Comparison of ENCODE assay signal across 14 mouse cellular contexts in the genomic region with DNA sequence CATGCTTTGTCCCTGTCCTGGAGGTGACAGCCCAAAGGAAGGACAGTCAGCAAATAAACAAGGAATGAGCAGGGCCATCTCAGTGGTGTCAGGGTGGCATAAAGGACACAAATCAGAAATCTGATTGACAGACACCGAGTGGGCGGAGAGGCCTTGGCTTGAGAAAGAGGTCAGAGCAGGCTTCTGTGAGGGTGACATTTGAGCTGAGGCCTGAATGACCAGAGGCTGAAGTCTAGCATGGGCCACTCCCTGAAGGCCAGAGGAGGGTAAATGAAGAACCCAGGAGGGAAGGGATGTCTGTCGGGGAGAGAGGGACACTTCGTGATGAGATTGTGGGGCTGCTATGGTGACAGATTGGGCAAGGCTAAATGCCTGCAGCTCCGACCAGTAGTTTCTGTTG. TPM values are rescaled to one million over a fixed set of nuclear protein-coding genes. Genes with fewer than 3 reads are reported as not detected.
DNase-seq lines count a peak whose midpoint lies in the region; ATAC-seq and TF ChIP-seq lines count a peak whose summit lies in the region.
"Had no signal": no experiment of that assay in that cellular context is flagged by ENCODE, and none has a peak within 500 bp of the region (broad histone marks: within the 10 kb centered on the region; RNA-seq: fewer than 3 reads in every experiment).

No protein-coding gene starts in this region.

- no peak for TF ChIP-seq CTCF in heart, postnatal 0 days (IDR thresholded peaks at IDR 0.05; ENCODE audit: low read depth)

- no peak for TF ChIP-seq EP300 in heart, postnatal 0 days (IDR thresholded peaks at IDR 0.05; ENCODE audit: low read depth)

- no peak overlapping the region for H3K4me3 ChIP-seq in heart, postnatal 0 days (ENCODE audit: low read depth, low read length)
- no peak overlapping the region for H3K4me3 ChIP-seq in midbrain, embryonic 10.5 days
- H3K4me3 ChIP-seq in midbrain, embryonic 15.5 days: no peak overlapping the region
- no peak overlapping the region for H3K4me3 ChIP-seq in myocyte
- H3K4me3 ChIP-seq: forebrain, embryonic 15.5 days; hindbrain, embryonic 15.5 days; liver, embryonic 13.5 days; midbrain, embryonic 13.5 days had no signal

- H3K27ac ChIP-seq in heart, postnatal 0 days (ENCODE audit: low read depth): peak overlapping the region; percentile 81; the same call in 1 of the 2 replicates
- H3K27ac ChIP-seq in midbrain, embryonic 10.5 days (replicated peaks): peak overlapping the region; percentile 19; the same call in 1 of the 2 replicates
- no peak overlapping the region for H3K27ac ChIP-seq in midbrain, embryonic 15.5 days
- H3K27ac ChIP-seq: forebrain, embryonic 15.5 days; hindbrain, embryonic 15.5 days; liver, embryonic 13.5 days; midbrain, embryonic 13.5 days had no signal

- no peaks in the 10 kb centered on the region for H3K27me3 ChIP-seq in heart, postnatal 0 days (ENCODE audit: control insufficient read depth, insufficient read depth, low read length)
- no peaks in the 10 kb centered on the region for H3K27me3 ChIP-seq in midbrain, embryonic 10.5 days (ENCODE audit: low read depth, poor library complexity, severe bottlenecking)
- no peaks in the 10 kb centered on the region for H3K27me3 ChIP-seq in midbrain, embryonic 15.5 days (replicated peaks)
- H3K27me3 ChIP-seq in myocyte (ENCODE audit: control insufficient read depth, insufficient read depth, insufficient read length): no peaks in the 10 kb centered on the region
- H3K27me3 ChIP-seq: forebrain, embryonic 15.5 days; hindbrain, embryonic 15.5 days; midbrain, embryonic 13.5 days had no signal

- peak; percentile 69 for DNase-seq in gastrocnemius, adult 18-20 months (ENCODE audit: low spot score)
- no peak for DNase-seq in gastrocnemius, postnatal 10 days
- no peak for DNase-seq in heart, postnatal 0 days (ENCODE audit: low spot score)
- DNase-seq in heart, postnatal 25 days (ENCODE audit: low spot score): no peak
- DNase-seq in midbrain, embryonic 10.5 days (ENCODE audit: low spot score): no peak
- DNase-seq in cerebellum, postnatal 25 days: no peak
- DNase-seq: kidney, adult 18-20 months; liver, embryonic 13.5 days; spleen, adult 18-20 months had no signal

- no peak overlapping the region for H3K9ac ChIP-seq in heart, postnatal 0 days (replicated peaks; ENCODE audit: low read depth, low read length)
- no peak overlapping the region for H3K9ac ChIP-seq in midbrain, embryonic 15.5 days
- H3K9ac ChIP-seq: forebrain, embryonic 15.5 days; hindbrain, embryonic 15.5 days; liver, embryonic 13.5 days; midbrain, embryonic 13.5 days had no signal

- H3ac ChIP-seq in myocyte (ENCODE audit: control insufficient read depth, insufficient read length): no peak overlapping the region

- peaks cover 38% of the 10 kb centered on the region for H3K4me1 ChIP-seq in heart, postnatal 0 days (ENCODE audit: control insufficient read depth, insufficient read depth)
- H3K4me1 ChIP-seq in midbrain, embryonic 10.5 days: peaks cover 29% of the 10 kb centered on the region
- peaks cover 15% of the 10 kb centered on the region for H3K4me1 ChIP-seq in midbrain, embryonic 15.5 days

- H3K4me2 ChIP-seq in heart, postnatal 0 days (ENCODE audit: low read depth, low read length): no peak overlapping the region
- H3K4me2 ChIP-seq in midbrain, embryonic 15.5 days: no peak overlapping the region
- H3K4me2 ChIP-seq in myocyte (ENCODE audit: low read depth): peak overlapping the region; percentile 89
- H3K4me2 ChIP-seq: forebrain, embryonic 15.5 days; hindbrain, embryonic 15.5 days; liver, embryonic 13.5 days; midbrain, embryonic 13.5 days had no signal

- no peaks in the 10 kb centered on the region for H3K79me2 ChIP-seq in myocyte (ENCODE audit: control insufficient read depth, insufficient read depth)

- no peaks in the 10 kb centered on the region for H3K36me3 ChIP-seq in heart, postnatal 0 days (replicated peaks; ENCODE audit: control insufficient read depth, insufficient read depth, low read length)
- H3K36me3 ChIP-seq in midbrain, embryonic 10.5 days: no peaks in the 10 kb centered on the region
- no peaks in the 10 kb centered on the region for H3K36me3 ChIP-seq in midbrain, embryonic 15.5 days (replicated peaks)
- H3K36me3 ChIP-seq in myocyte (ENCODE audit: control insufficient read depth, insufficient read depth): no peaks in the 10 kb centered on the region
- H3K36me3 ChIP-seq: forebrain, embryonic 15.5 days; hindbrain, embryonic 15.5 days; liver, embryonic 13.5 days; midbrain, embryonic 13.5 days had no signal

- H3K9me3 ChIP-seq in heart, postnatal 0 days (replicated peaks; ENCODE audit: control insufficient read depth, low read length): 0 out of 2 replicates have a peak, but pooled peaks cover 1% of the 10 kb centered on the region
- H3K9me3 ChIP-seq in midbrain, embryonic 10.5 days (replicated peaks): peaks cover 3% of the 10 kb centered on the region
- no peaks in the 10 kb centered on the region for H3K9me3 ChIP-seq in midbrain, embryonic 15.5 days
- H3K9me3 ChIP-seq: forebrain, embryonic 15.5 days; hindbrain, embryonic 15.5 days; midbrain, embryonic 13.5 days had no signal

- TF ChIP-seq POLR2A in myocyte (IDR thresholded peaks at IDR 0.05; ENCODE audit: insufficient read length, low read depth): no peak

- 79% methylated on average over 5 of the region's 5 CpGs for WGBS in heart, postnatal 0 days
- 73% methylated on average over 5 of the region's 5 CpGs for WGBS in midbrain, embryonic 10.5 days
- WGBS in midbrain, embryonic 15.5 days: 78% methylated on average over 5 of the region's 5 CpGs

- intact Hi-C loops in heart, postnatal 25 days (cut with DNase I): no loop called here

- no peak for ATAC-seq in heart, postnatal 0 days (ENCODE audit: insufficient read depth, low read depth)
- ATAC-seq in midbrain, embryonic 15.5 days (replicated peaks): no peak
- ATAC-seq: forebrain, embryonic 15.5 days; midbrain, embryonic 13.5 days had no signal

TF ChIP-seq in myocyte, 11 proteins besides CTCF, POLR2A, EP300 and RAD21:
- TF ChIP-seq E2F4 (IDR thresholded peaks at IDR 0.05; ENCODE audit: insufficient read depth) (no peak), MYOG (IDR thresholded peaks at IDR 0.05; ENCODE audit: control insufficient read depth in 1 of 3, insufficient read depth in 1 of 3, insufficient read length in 2 of 3, low read depth in 2 of 3) (peak in 1 of 3 experiments; percentile 31)

RNA-seq across cellular contexts. Expression of gene Pdgfb, which starts 11.3 kb away (rescaled TPM):
- 10 to 100 TPM; 12.9 to 22.1 TPM for total RNA-seq in gastrocnemius, adult 18-20 months (2021)
- 10 to 100 TPM; 40.8 to 59.3 TPM for total RNA-seq in gastrocnemius, postnatal 10 days (2021)
- total RNA-seq in heart, postnatal 0 days (2014; rRNA removed; ENCODE audit: low replicate concordance): 32.2 and 33.7 TPM in 2 replicates
- polyA plus RNA-seq in heart, postnatal 0 days (2015; fragmentation: Nextera tagmentation; extraction: Ambion mirVana): 3.3 and 3.5 TPM in 2 replicates
- total RNA-seq in heart, postnatal 25 days (2021): 10 to 100 TPM; 24.5 to 33.8 TPM
- 1.4 and 1.7 TPM in 2 replicates for polyA plus RNA-seq in midbrain, embryonic 10.5 days (2016; fragmentation: Nextera tagmentation; extraction: Ambion mirVana)
- polyA plus RNA-seq in midbrain, embryonic 15.5 days (2015; fragmentation: Nextera tagmentation; extraction: Ambion mirVana): 4.4 and 4.8 TPM in 2 replicates
- 21.7 TPM for polyA plus RNA-seq in myocyte (2012; fragmentation: generic; extraction: Trizol)

RNA-seq across cellular contexts. Expression of gene Cbx7, which starts 55.1 kb away (rescaled TPM):
- total RNA-seq in gastrocnemius, adult 18-20 months (2021): 10 to 100 TPM; 20.5 to 22.9 TPM
- 1 to 10 TPM; 2.9 to 4.1 TPM for total RNA-seq in gastrocnemius, postnatal 10 days (2021)
- 0.50 and 2.1 TPM in 2 replicates for total RNA-seq in heart, postnatal 0 days (2014; rRNA removed; ENCODE audit: low replicate concordance)
- polyA plus RNA-seq in heart, postnatal 0 days (2015; fragmentation: Nextera tagmentation; extraction: Ambion mirVana): 0.82 and 1.0 TPM in 2 replicates
- total RNA-seq in heart, postnatal 25 days (2021): 1 to 10 TPM; 9.4 to 9.8 TPM
- 2.9 and 3.5 TPM in 2 replicates for polyA plus RNA-seq in midbrain, embryonic 10.5 days (2016; fragmentation: Nextera tagmentation; extraction: Ambion mirVana)
- 4.7 and 5.8 TPM in 2 replicates for polyA plus RNA-seq in midbrain, embryonic 15.5 days (2015; fragmentation: Nextera tagmentation; extraction: Ambion mirVana)
- polyA plus RNA-seq in myocyte (2012; fragmentation: generic; extraction: Trizol): 4.7 TPM
